Mouse (Mus musculus) ES-E14 (cell line): ENCODE results near the gene Il18. TPM values are rescaled to one million over a fixed set of nuclear protein-coding genes. Genes with fewer than 3 reads are reported as not detected.
A peak's percentile ranks its signal among the peaks of the same experiment; 100 is the strongest.

ENCODE experiments used
- DNase-seq: peaks from one replicate; pipeline ENCODE4 v3.0.0-alpha.2; 2013; ENCODE audit warnings: low read depth, low spot score
- H3K27ac ChIP-seq: 2 replicates; pipeline ENCODE4 v1.5.1; 2012; ENCODE audit warnings: low read depth, mild to moderate bottlenecking, low read length, moderate library complexity, mixed read lengths; ENCODE audit not compliant: poor library complexity, insufficient read depth, severe bottlenecking
- H3K36me3 ChIP-seq: 2 replicates; pipeline ENCODE4 v1.6.1; 2012; ENCODE audit warnings: mild to moderate bottlenecking, low read length, moderate library complexity, mixed read lengths; ENCODE audit not compliant: control insufficient read depth, poor library complexity, insufficient read depth, severe bottlenecking
- H3K4me1 ChIP-seq, 2 experiments: fragments of 150-350 bp in 1 of 2; sonication (generic) in 1 of 2; 2 replicates each; pipeline ENCODE4 v1.6.1; 2012; ENCODE audit warnings: low read length in 2 of 2, mild to moderate bottlenecking in 1 of 2, mixed read lengths in 1 of 2; ENCODE audit not compliant: control insufficient read depth in 2 of 2, insufficient read depth in 2 of 2, poor library complexity in 1 of 2
- H3K4me3 ChIP-seq, 2 experiments: fragments of 150-350 bp in 1 of 2; sonication (generic) in 1 of 2; 2 replicates each; pipeline ENCODE4 v1.5.1; 2012; ENCODE audit warnings: low read length in 2 of 2, low read depth in 1 of 2, mild to moderate bottlenecking in 1 of 2, mixed read lengths in 1 of 2; ENCODE audit not compliant: insufficient read depth in 1 of 2, poor library complexity in 1 of 2, severe bottlenecking in 1 of 2
- H3K9ac ChIP-seq: 2 replicates; pipeline ENCODE4 v1.6.1; 2012; ENCODE audit warnings: low read depth, mild to moderate bottlenecking, low read length, mixed read lengths; ENCODE audit not compliant: poor library complexity, insufficient read depth, severe bottlenecking
- H3K9me3 ChIP-seq: fragments of 150-350 bp; sonication (generic); 2 replicates; pipeline ENCODE4 v1.6.1; 2012; ENCODE audit warnings: low read depth, mild to moderate bottlenecking, low read length; ENCODE audit not compliant: control insufficient read depth, insufficient read depth
- CHD2 ChIP-seq: IDR thresholded peaks from 2 replicates; pipeline ENCODE4 v1.6.1; 2014; ENCODE audit warnings: mild to moderate bottlenecking, low read depth, low read length, inconsistent platforms
- HCFC1 ChIP-seq: IDR thresholded peaks from 2 replicates; pipeline ENCODE4 v1.6.1; 2012; ENCODE audit warnings: low read length, inconsistent platforms, borderline replicate concordance; ENCODE audit not compliant: insufficient read depth
- MAFK ChIP-seq: IDR thresholded peaks from 2 replicates; pipeline ENCODE4 v1.6.1; 2014; ENCODE audit warnings: mild to moderate bottlenecking, low read depth, low read length, inconsistent platforms; ENCODE audit not compliant: insufficient read depth
- ZC3H11A ChIP-seq: IDR thresholded peaks from 2 replicates; pipeline ENCODE4 v1.6.1; 2012; ENCODE audit warnings: low read depth, mild to moderate bottlenecking, inconsistent platforms, low read length, borderline replicate concordance
- ZNF384 ChIP-seq: IDR thresholded peaks from 2 replicates; pipeline ENCODE4 v1.6.1; 2012; ENCODE audit warnings: low read depth, low read length, inconsistent platforms
- in situ Hi-C, 2 experiments: fragments of 600-800 bp; cut with MboI; formaldehyde crosslinking; loops; one replicate each; pipeline ENCODE4 v1.15.1; 2025; ENCODE audit warnings: low sequenced_read_pairs in 2 of 2, inconsistent platforms in 1 of 2; ENCODE audit not compliant: unreplicated experiment in 2 of 2
- total RNA-seq: library from RNA; depleted of rRNA; stranded (reverse); fragments of 300-350 nt; gene quantifications from 2 replicates; pipeline ENCODE4 v1.2.3, GENCODE M21; 2012

Il18 gene
- total RNA-seq, 1 experiment: 0.49 TPM

DNA sequence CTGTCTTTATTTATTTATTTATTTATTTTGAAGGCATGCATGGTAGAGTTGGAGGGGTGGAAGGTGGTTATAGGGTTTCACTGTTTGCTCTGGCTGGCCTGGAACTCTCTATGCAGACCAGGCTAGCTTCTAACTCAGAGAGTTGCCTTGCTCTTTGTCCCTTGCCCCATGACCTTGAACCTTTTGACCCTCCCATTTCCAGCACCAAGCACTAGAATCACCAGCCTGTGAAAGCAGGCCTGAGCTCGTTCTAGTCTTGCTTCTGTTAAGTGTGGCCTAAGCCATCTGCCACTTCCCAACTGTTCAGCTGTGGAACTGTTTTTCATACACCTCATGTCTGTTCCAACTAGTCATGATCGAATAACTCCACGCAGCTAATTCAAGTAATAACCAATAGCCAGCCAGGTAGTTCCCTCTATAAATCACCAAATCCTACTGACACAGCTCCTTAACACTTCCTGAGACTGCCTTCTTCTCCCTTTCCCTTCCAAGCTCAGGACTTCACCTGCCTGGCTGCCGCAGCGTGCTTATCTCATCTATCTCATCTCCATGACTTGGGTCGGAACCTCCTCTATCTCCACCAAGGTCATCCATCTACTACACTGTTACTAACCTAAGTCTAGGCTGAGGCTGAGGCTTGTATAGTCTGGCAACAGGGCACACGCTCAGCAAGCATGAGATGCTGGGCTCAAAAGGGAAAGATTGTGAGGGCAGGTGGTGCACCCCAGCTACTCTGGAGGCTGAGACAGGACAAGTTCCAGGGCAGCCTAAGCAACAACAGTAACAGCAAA lies 47.6 kb downstream of the Il18 start:
- no peaks in the 10 kb centered on the region for H3K9me3 ChIP-seq
- H3K9ac ChIP-seq: peak overlapping the region; percentile 87
- peak overlapping the region; percentile 75 to 79 for H3K4me3 ChIP-seq
- peak; percentile 12 for DNase-seq
- no peak overlapping the region for H3K27ac ChIP-seq
- H3K4me1 ChIP-seq: peaks cover 0 to 5% of the 10 kb centered on the region in 2 experiments; a peak in 1 of 4 replicates
- in situ Hi-C loops: no loop called here
- no peak for TF ChIP-seq CHD2
- no peak for TF ChIP-seq HCFC1
- no peak for TF ChIP-seq ZC3H11A
- no peak for TF ChIP-seq MAFK
- TF ChIP-seq ZNF384: no peak
- peaks cover 22% of the 10 kb centered on the region for H3K36me3 ChIP-seq

DNA sequence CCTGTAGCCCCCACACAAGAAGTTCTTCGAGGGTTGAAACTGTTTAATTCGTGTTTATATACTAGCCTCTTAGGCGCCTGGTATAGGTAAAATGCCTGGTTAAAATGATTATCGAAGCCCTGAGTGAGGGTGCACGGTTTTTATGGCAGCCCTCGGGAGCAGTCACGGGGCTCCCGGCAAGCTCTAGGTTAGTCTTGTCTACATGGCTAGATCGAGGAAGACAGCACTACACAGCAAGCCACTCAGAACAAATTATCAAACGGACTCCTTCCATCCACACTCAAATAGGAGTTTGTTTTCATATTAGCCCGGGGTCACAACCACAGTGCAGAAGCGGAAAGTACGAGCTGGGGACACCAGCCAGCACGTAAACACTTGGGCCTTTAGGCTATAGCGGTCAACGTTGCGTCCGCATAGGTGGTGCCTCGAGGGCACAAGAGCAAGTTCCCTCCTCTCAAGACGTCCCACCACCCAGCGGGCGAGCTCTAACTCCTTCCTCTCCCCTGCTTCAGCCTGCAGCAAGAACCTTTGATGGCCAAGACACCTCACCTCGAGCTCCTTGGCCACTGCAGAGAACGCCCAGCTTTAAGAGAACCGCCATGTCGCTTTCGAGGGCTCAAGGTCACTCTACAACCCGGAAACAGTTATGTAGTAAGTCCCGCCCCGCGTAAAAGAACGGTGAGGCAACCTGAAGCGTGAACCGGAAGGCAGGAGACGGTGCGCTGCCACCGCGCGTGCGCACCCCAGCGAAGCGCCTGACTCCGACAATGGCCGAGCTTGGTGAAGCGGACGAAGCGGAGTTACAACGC lies 48.8 kb downstream of the Il18 start, which contains the start of the genes Sdhd and Timm8b:
Gene Sdhd, minus strand, starts transcription at position 624 of the 809 bp plus-strand sequence.
Gene Timm8b, plus strand, starts transcription at position 722 of the 809 bp plus-strand sequence.
- Histone ChIP-seq H3K4me3 (peak within 1 kb of the TSS; percentile 75 to 79), H3K36me3 (peaks cover 16% of the 10 kb centered on the region), H3K27ac (peak within 1 kb of the TSS; percentile 65), H3K4me1 (peaks cover 0 to 5% of the 10 kb centered on the region in 2 experiments; a peak in 1 of 4 replicates), H3K9me3 (no peaks in the 10 kb centered on the region), H3K9ac (peak within 1 kb of the TSS; percentile 96)
- peak; percentile 60; the same call in 1 of the 2 replicates for TF ChIP-seq HCFC1
- 0 out of 2 replicates have a peak, but pooled peaks have one; percentile 44 for TF ChIP-seq CHD2
- no peak for TF ChIP-seq MAFK
- peak; percentile 93 for DNase-seq
- in situ Hi-C loops: no loop called here

DNA sequence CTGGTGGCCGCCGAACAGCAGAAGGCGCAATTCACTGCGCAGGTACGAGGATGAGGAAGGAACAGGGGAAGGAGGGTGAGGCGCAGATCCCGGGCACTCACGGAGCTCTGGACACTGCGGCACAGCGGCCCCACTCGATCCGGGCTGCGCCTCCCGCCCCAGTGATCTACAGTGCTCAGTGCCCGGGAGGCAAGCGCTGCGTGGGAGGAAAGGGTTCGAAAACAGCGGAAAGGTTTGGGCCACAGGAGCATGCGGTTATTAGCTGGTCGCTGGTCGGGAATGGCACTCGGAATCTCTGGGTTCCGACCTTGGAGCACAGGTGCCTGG lies 49.3 kb downstream of the Il18 start:
- peak overlapping the region; percentile 75 to 79 for H3K4me3 ChIP-seq
- TF ChIP-seq CHD2 (no peak), HCFC1 (no peak), ZNF384 (no peak), MAFK (no peak), ZC3H11A (no peak)
- H3K4me1 ChIP-seq: peaks cover 0 to 5% of the 10 kb centered on the region in 2 experiments; a peak in 1 of 4 replicates
- peaks cover 11% of the 10 kb centered on the region for H3K36me3 ChIP-seq
- in situ Hi-C loops: no loop called here
- no peak for DNase-seq
- peak overlapping the region; percentile 65 for H3K27ac ChIP-seq
- H3K9me3 ChIP-seq: no peaks in the 10 kb centered on the region
- peak overlapping the region; percentile 96 for H3K9ac ChIP-seq

DNA sequence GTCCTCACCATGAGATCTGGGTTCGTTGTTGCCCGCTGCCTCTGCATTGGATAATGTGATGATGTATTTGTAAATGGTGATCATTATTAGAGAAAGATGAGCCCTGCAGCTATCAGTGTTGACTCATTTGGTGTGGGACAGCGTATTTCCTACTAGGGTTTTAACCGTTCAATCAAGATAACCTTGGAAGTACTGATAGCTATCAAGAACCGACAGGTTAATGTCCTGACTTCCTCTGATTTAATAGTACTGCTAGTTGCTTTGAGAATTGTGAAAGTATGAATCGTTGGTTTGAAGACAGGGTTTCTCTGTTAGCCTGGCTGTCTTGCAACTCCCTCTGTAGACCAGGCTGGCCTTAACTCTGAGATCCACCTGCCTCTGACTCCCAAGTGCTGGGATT lies 49.7 kb downstream of the Il18 start:
- DNase-seq: no peak
- TF ChIP-seq HCFC1 (no peak), MAFK (no peak), ZNF384 (no peak), CHD2 (no peak), ZC3H11A (no peak)
- Histone ChIP-seq H3K9me3 (no peaks in the 10 kb centered on the region), H3K27ac (no peak overlapping the region), H3K4me3 (peak overlapping the region; percentile 75 to 79), H3K9ac (peak overlapping the region; percentile 96), H3K36me3 (peaks cover 11% of the 10 kb centered on the region), H3K4me1 (peaks cover 0 to 5% of the 10 kb centered on the region in 2 experiments; a peak in 1 of 4 replicates)
- in situ Hi-C loops: no loop called here
